Mouse (Mus musculus): ENCODE results near the gene Entpd8. TPM values are rescaled to one million over a fixed set of nuclear protein-coding genes. Genes with fewer than 3 reads are reported as not detected.

The Entpd8 gene
- 1 to 10 TPM; 1.1 to 2.4 TPM for polyA plus RNA-seq (2017; shearing (Covaris generic))

GRCm38 (mm10) chr2:25080076-25080475 is at the start of gene Entpd8:
Gene Entpd8, plus strand, starts transcription at chr2:25080304.

GRCm38 (mm10) chr2:25054221-25055067 is 25.7 kb upstream of the Entpd8 start, which contains the start of gene Nsmf:
Gene Nsmf, plus strand, starts transcription at chr2:25054355.

GRCm38 (mm10) chr2:25095109-25095850 is 15.2 kb downstream of the Entpd8 start, which contains the start of gene Noxa1:
Gene Noxa1, minus strand, starts transcription at chr2:25095149.

Other genes starting within 250 kb of the Entpd8 start
- 10 to 100 TPM; 42.0 to 43.0 TPM for gene Ehmt1, start 160.7 kb upstream of the Entpd8 start, polyA plus RNA-seq (2017; shearing (Covaris generic))
- 100 to 1,000 TPM; 238 to 261 TPM for gene Arrdc1, start 145.1 kb upstream of the Entpd8 start, polyA plus RNA-seq (2017; shearing (Covaris generic))
- gene Zmynd19, start 130.5 kb upstream of the Entpd8 start, polyA plus RNA-seq (2017; shearing (Covaris generic)) = 10 to 100 TPM; 17.1 to 20.3 TPM
- 10 to 100 TPM; 31.9 to 39.7 TPM for gene Dph7, start 117.9 kb upstream of the Entpd8 start, polyA plus RNA-seq (2017; shearing (Covaris generic))
- gene Mrpl41, start 105.2 kb upstream of the Entpd8 start, polyA plus RNA-seq (2017; shearing (Covaris generic)) = 10 to 100 TPM; 82.9 to 86.7 TPM
- 10 to 100 TPM; 80.2 to 86.3 TPM for gene Pnpla7, start 104.3 kb upstream of the Entpd8 start, polyA plus RNA-seq (2017; shearing (Covaris generic))
- gene Nsmf, start 25.9 kb upstream of the Entpd8 start, polyA plus RNA-seq (2017; shearing (Covaris generic)) = 10 to 100 TPM; 35.8 to 65.7 TPM
- gene Noxa1, start 14.8 kb downstream of the Entpd8 start, polyA plus RNA-seq (2017; shearing (Covaris generic)) = 10 to 100 TPM in 1 of 2 experiments, 1 to 10 TPM in 1; 3.2 to 10.1 TPM
- gene Nrarp, start 100.5 kb downstream of the Entpd8 start, polyA plus RNA-seq (2017; shearing (Covaris generic)) = 1 to 10 TPM; 4.9 to 8.7 TPM
- 100 to 1,000 TPM; 105 to 119 TPM for gene Tor4a, start 116.6 kb downstream of the Entpd8 start, polyA plus RNA-seq (2017; shearing (Covaris generic))
- gene Nelfb, start 131.2 kb downstream of the Entpd8 start, polyA plus RNA-seq (2017; shearing (Covaris generic)) = 100 to 1,000 TPM; 141 to 186 TPM
- 1 to 10 TPM in 1 of 2 experiments, under 1 TPM in 1; 0.29 to 1.4 TPM for gene Stpg3, start 134.3 kb downstream of the Entpd8 start, polyA plus RNA-seq (2017; shearing (Covaris generic))
- gene Fam166a, start 138.4 kb downstream of the Entpd8 start, polyA plus RNA-seq (2017; shearing (Covaris generic)) = under 1 TPM; 0.27 to 0.54 TPM
- gene Tubb4b, start 144.4 kb downstream of the Entpd8 start, polyA plus RNA-seq (2017; shearing (Covaris generic)) = 100 to 1,000 TPM; 172 to 185 TPM
- not detected for gene Slc34a3, start 154.1 kb downstream of the Entpd8 start, polyA plus RNA-seq (2017; shearing (Covaris generic))
- gene Rnf224, start 156.5 kb downstream of the Entpd8 start, polyA plus RNA-seq (2017; shearing (Covaris generic)) = not detected
- 1 to 10 TPM; 1.2 to 2.0 TPM for gene Rnf208, start 162.0 kb downstream of the Entpd8 start, polyA plus RNA-seq (2017; shearing (Covaris generic))
- not detected for gene Cysrt1, start 162.1 kb downstream of the Entpd8 start, polyA plus RNA-seq (2017; shearing (Covaris generic))
- 10 to 100 TPM in 1 of 2 experiments, 1 to 10 TPM in 1; 6.2 to 11.9 TPM for gene AL732309.1, start 166.6 kb downstream of the Entpd8 start, polyA plus RNA-seq (2017; shearing (Covaris generic))
- gene Tmem203, start 175.1 kb downstream of the Entpd8 start, polyA plus RNA-seq (2017; shearing (Covaris generic)) = 10 to 100 TPM; 20.6 to 22.0 TPM
- gene Tprn, start 182.3 kb downstream of the Entpd8 start, polyA plus RNA-seq (2017; shearing (Covaris generic)) = 10 to 100 TPM; 17.1 to 22.4 TPM
- 100 to 1,000 TPM; 117 to 137 TPM for gene Ssna1, start 192.1 kb downstream of the Entpd8 start, polyA plus RNA-seq (2017; shearing (Covaris generic))
- 100 to 1,000 TPM in 1 of 2 experiments, 10 to 100 TPM in 1; 94.3 to 117 TPM for gene Anapc2, start 192.2 kb downstream of the Entpd8 start, polyA plus RNA-seq (2017; shearing (Covaris generic))
- not detected for gene Tmem210, start 207.8 kb downstream of the Entpd8 start, polyA plus RNA-seq (2017; shearing (Covaris generic))
- gene Lrrc26, start 209.6 kb downstream of the Entpd8 start, polyA plus RNA-seq (2017; shearing (Covaris generic)) = 1 to 10 TPM in 1 of 2 experiments, not detected in 1; 4.0 TPM
- gene Grin1, start 238.9 kb downstream of the Entpd8 start, polyA plus RNA-seq (2017; shearing (Covaris generic)) = under 1 TPM; 0.41 to 0.78 TPM

Data from inflammation-experienced regulatory T-cells (primary cell).